Mouse (Mus musculus) hindbrain, embryonic 14.5 days (tissue): ENCODE measurements around the gene 2610507B11Rik. TPM values are rescaled to one million over a fixed set of nuclear protein-coding genes. Genes with fewer than 3 reads are reported as not detected.

Experiments
- ATAC-seq: fragments of 200-750 bp; cut with Nextera tagmentation; 2 replicates; pipeline ENCODE4 v1.8.0; 2017; ENCODE audit warnings: moderate number of reproducible peaks, mild to moderate bottlenecking, moderate TSS enrichment, moderate library complexity; ENCODE audit not compliant: low FRiP score
- DNase-seq: peaks from one replicate; pipeline ENCODE4 v3.0.0-alpha.2; 2015; ENCODE audit warnings: low spot score
- H3K27ac ChIP-seq: fragments of 300-500 bp; sonication (generic); 2 replicates; pipeline ENCODE4 v1.5.1; 2014; ENCODE audit warnings: mild to moderate bottlenecking, moderate library complexity
- H3K27me3 ChIP-seq: fragments of 300-500 bp; sonication (generic); 2 replicates; pipeline ENCODE4 v1.6.1; 2014; ENCODE audit warnings: mild to moderate bottlenecking, low read length, mixed read lengths; ENCODE audit not compliant: control insufficient read depth, insufficient read depth
- H3K36me3 ChIP-seq: fragments of 300-500 bp; sonication (generic); replicated peaks from 2 replicates; pipeline ENCODE4 v1.6.1; 2014; ENCODE audit not compliant: control insufficient read depth, insufficient read depth
- H3K4me1 ChIP-seq: fragments of 300-500 bp; sonication (generic); replicated peaks from 2 replicates; pipeline ENCODE4 v1.6.1; 2014; ENCODE audit warnings: antibody characterized with exemption, low read length, mixed read lengths; ENCODE audit not compliant: control insufficient read depth, insufficient read depth
- H3K4me2 ChIP-seq: fragments of 300-500 bp; sonication (generic); replicated peaks from 2 replicates; pipeline ENCODE4 v1.6.1; 2014; ENCODE audit warnings: mild to moderate bottlenecking, moderate library complexity
- H3K4me3 ChIP-seq: fragments of 300-500 bp; sonication (generic); replicated peaks from 2 replicates; pipeline ENCODE4 v1.5.1; 2014; ENCODE audit warnings: mild to moderate bottlenecking, low read length
- H3K9ac ChIP-seq: fragments of 300-500 bp; sonication (generic); 2 replicates; pipeline ENCODE4 v1.6.1; 2014
- H3K9me3 ChIP-seq: fragments of 300-500 bp; sonication (generic); 2 replicates; pipeline ENCODE4 v1.6.1; 2016; ENCODE audit warnings: low read length; ENCODE audit not compliant: control insufficient read depth
- WGBS: fragments of 180-500 bp; shearing (Covaris S2); extraction: QIAGEN DNeasy Blood & Tissue Kit; methylation state at CpG from one replicate; pipeline ENCODE4 v1.1.7; 2014; 5-methylcytosine and 5-hydroxymethylcytosine counted together
- polyA plus RNA-seq: library from polyadenylated mRNA; unstranded; fragments of >200 nt; fragmentation: Nextera tagmentation; extraction: Ambion mirVana; gene quantifications from 2 replicates; pipeline ENCODE4 v1.2.1, GENCODE M21; 2014

2610507B11Rik gene
- polyA plus RNA-seq, 1 experiment from 2014 or later = 64.2 TPM

DNA sequence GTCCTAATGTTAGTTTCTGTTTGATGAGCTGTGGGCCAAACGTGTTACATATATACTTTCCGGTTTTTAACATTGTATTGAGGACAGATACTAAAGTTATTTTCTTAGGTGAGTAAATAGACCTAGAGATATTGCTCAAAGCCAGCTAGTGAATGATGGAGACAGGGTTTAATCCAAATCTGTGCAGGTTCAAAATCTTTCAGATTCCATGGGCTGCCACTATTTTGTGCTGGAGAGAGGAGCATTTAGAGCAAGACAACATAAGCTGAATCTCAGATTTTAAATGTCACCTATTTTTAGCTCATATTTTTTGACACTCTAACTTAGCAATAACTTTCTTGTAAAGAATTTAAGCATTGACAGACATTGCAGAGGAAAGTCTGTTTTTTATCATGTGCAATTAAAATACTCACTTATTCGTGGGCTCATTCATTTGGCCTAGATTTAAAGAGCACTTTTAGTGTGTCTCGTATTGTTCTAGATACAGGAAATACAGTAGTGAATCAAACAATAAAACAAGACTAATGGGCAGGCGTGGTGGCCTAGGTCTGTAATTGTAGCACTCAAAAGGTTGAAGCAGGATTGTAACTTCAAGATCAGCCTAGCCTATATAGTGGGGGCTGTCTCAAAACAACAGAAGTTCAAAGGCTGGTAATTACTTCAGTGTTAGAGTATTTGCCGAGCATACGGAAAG lies 15.1 kb upstream of the 2610507B11Rik start:
- Histone ChIP-seq H3K4me2 (peak overlapping the region; percentile 91), H3K36me3 (peaks cover 13% of the 10 kb centered on the region), H3K4me1 (peaks cover 31% of the 10 kb centered on the region), H3K27ac (peak overlapping the region; percentile 92), H3K9me3 (no peaks in the 10 kb centered on the region), H3K9ac (peak overlapping the region; percentile 92), H3K4me3 (peak overlapping the region; percentile 86), H3K27me3 (no peaks in the 10 kb centered on the region)
- no peak for ATAC-seq
- WGBS = 55% methylated on average over 7 of the region's 7 CpGs
- DNase-seq = no peak

DNA sequence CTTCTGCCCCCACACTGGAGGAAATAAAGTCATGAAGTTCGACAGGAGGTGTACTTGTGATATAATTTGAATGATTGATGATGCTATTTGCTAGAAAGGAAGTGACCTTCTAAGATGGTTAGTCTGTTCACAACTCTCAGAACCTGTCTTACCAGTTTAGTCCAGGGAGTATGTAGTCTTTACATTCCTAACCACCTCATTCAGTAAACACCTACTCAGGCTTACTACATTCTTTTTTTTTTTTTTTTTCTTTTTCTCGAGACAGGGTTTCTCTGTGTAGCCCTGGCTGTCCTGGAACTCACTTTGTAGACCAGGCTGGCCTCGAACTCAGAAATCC lies 14.6 kb upstream of the 2610507B11Rik start:
- 69% methylated on average over 2 of the region's 3 CpGs for WGBS
- H3K27ac ChIP-seq = no peak overlapping the region
- H3K27me3 ChIP-seq = no peaks in the 10 kb centered on the region
- H3K36me3 ChIP-seq = peaks cover 18% of the 10 kb centered on the region
- H3K4me3 ChIP-seq = peak overlapping the region; percentile 86; the same call in 1 of the 2 replicates
- H3K9ac ChIP-seq = no peak overlapping the region
- DNase-seq (no peak), ATAC-seq (no peak)
- no peaks in the 10 kb centered on the region for H3K9me3 ChIP-seq
- peaks cover 31% of the 10 kb centered on the region for H3K4me1 ChIP-seq
- H3K4me2 ChIP-seq = peak overlapping the region; percentile 91

DNA sequence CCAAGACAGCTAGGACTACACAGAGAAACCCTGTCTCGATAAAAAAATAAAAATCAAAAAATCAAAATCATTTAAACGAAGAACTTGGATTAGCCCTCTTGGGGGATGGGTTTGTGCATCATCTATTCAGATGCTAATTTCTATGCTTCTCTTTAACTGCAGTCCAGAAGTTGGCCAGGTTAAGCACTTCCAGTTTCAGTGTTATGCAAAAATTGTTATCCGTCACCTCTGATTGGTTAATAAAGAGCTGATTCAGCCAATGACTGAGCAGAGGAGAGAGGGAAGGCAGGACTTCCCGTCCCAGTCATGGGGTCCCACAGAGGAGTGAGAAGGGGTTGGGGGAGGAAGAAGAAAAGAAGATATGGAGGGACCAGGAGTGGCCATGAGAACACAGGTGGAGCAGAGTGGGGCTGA lies 13.8 kb upstream of the 2610507B11Rik start:
- WGBS = 60% methylated on average over 4 of the region's 4 CpGs
- Histone ChIP-seq H3K4me3 (no peak overlapping the region), H3K4me2 (peak overlapping the region; percentile 17; the same call in 1 of the 2 replicates), H3K27ac (no peak overlapping the region), H3K36me3 (peaks cover 26% of the 10 kb centered on the region), H3K9ac (no peak overlapping the region), H3K27me3 (no peaks in the 10 kb centered on the region), H3K9me3 (no peaks in the 10 kb centered on the region), H3K4me1 (peaks cover 31% of the 10 kb centered on the region)
- no peak for DNase-seq
- ATAC-seq = no peak

DNA sequence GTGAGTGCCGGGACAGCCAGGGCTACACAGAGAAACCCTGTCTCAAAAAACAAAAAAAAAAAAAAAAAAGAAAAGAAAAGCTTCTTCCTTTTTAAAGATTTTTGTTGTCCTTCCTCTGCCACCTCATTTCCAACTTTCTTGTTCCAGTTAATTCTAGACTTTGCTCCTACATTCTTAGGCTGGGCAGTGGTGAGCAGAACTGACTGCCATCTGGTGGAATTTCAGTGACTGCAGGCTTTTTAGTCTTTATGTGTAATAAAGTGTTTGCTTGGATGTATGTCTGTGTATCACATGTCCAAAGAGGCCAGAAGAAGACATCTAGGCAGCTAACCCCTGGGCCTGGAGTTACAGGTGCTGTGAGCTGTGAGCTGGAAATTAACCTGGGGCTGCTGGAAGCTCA lies 4.9 kb upstream of the 2610507B11Rik start:
- Histone ChIP-seq H3K4me1 (no peaks in the 10 kb centered on the region), H3K36me3 (peaks cover 44% of the 10 kb centered on the region), H3K9me3 (no peaks in the 10 kb centered on the region), H3K4me2 (no peak overlapping the region), H3K27ac (no peak overlapping the region), H3K9ac (no peak overlapping the region), H3K4me3 (no peak overlapping the region), H3K27me3 (no peaks in the 10 kb centered on the region)
- 92% methylated on average over 1 of the region's 1 CpGs for WGBS
- ATAC-seq = no peak
- no peak for DNase-seq

DNA sequence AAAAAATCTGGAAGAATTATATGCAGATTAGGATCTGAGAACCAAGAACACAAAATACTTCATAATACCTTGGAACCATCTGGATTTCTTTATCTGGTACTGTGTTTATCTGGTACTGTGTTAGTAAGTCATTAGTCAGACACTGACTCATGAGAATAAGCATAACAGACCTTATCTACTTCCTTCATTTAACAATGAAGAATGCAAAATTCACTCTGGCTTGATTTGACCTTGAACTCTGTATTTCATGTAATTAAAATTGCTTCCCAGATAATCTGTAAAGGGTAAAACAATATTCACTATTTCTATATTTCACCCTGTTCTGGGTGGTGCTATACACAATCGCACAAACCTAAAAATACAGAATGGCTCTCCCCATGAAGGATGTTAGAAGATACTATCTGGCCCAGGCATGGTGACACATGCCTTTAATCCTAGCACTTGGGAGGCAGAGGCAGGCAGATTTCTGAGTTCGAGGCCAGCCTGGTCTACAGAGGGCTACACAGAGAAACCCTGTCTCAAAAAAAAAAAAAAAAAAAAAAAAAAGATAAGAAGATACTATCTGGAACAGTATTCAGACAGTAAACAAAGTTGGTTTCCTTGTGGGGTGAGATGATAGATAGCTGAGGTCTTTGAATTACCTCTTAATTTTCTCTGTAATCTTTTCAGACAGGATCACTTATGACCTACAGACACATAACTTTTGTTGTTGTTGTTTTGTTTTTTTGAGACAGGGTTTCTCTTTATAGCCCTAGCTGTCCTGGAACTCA lies 878 bp upstream of the 2610507B11Rik start:
- Histone ChIP-seq H3K27me3 (no peaks in the 10 kb centered on the region), H3K9me3 (no peaks in the 10 kb centered on the region), H3K9ac (0 out of 2 replicates have a peak overlapping the region, but pooled peaks have one; percentile 34), H3K4me2 (peak overlapping the region; percentile 75), H3K4me3 (peak overlapping the region; percentile 84), H3K27ac (no peak overlapping the region), H3K36me3 (peaks cover 30% of the 10 kb centered on the region), H3K4me1 (peaks cover 11% of the 10 kb centered on the region; the same call in 1 of the 2 replicates)
- ATAC-seq (no peak), DNase-seq (no peak)
- 100% methylated on average over 2 of the region's 2 CpGs for WGBS

DNA sequence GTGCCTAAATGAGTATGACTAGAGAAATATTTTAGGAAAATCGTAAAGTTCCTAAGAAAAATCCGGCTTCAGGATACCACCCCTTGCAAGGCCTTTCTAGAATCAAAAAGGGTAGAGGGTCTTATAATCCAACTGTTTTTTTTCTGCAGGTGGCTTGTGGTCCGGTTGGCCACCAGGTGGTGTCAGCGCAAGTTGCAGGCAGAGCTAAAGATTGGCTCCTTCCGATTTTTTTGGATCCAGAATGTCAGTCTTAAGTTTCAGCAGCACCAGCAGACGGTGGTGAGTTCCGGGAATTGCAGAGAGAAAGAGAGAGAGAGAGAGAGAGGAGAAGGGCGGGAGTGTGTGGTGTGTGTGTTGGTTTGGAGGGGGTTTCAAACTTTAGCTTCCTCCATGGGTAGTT lies 998 bp downstream of the 2610507B11Rik start:
- H3K36me3 ChIP-seq = peaks cover 44% of the 10 kb centered on the region
- H3K9me3 ChIP-seq = no peaks in the 10 kb centered on the region
- 5% methylated on average over 8 of the region's 8 CpGs for WGBS
- H3K4me2 ChIP-seq = peak overlapping the region; percentile 75
- H3K4me1 ChIP-seq = peaks cover 11% of the 10 kb centered on the region; the same call in 1 of the 2 replicates
- ATAC-seq (no peak), DNase-seq (peak; percentile 59)
- H3K27me3 ChIP-seq = no peaks in the 10 kb centered on the region
- peak overlapping the region; percentile 85; the same call in 1 of the 2 replicates for H3K9ac ChIP-seq
- H3K27ac ChIP-seq = no peak overlapping the region
- peak overlapping the region; percentile 84 for H3K4me3 ChIP-seq

DNA sequence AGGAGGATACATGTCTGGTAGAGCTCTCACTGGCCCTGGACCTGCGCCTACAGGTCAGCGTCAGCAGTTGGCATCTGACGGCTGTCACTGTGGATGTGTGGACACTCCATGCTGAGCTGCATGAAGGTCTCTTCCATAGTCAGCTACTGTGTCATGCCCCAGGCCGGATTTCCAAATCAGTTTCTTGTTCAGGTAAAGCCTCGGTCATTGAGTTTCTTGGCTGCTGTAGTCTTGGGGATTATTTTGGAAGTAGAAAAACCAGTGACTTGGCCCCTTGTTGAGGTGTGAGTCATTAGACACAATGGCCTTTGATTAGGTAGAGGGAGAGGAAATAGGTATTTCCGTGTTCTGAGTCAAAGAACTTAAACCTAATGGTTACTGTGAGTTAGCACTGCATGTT lies 4.0 kb downstream of the 2610507B11Rik start:
- no peak for ATAC-seq
- H3K36me3 ChIP-seq = peaks cover 72% of the 10 kb centered on the region

DNA sequence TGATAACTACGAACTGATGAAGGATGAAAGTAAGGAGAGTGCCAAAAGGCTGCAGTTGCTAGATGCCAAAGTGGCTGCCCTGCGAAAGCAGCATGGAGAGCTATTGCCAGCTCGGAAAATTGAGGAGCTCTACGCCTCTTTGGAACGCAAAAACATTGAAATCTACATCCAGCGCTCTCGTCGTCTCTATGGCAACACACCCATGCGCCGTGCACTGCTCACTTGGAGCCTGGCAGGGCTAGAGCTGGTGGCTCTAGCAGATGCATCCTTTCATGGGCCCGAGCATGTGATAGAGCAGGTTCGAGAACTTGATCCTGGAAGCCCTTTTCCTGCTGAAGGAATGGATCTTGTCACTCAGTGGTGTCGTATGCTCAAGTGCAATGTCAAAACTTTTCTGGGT lies 10.4 kb downstream of the 2610507B11Rik start:
- H3K27me3 ChIP-seq = no peaks in the 10 kb centered on the region
- no peaks in the 10 kb centered on the region for H3K4me1 ChIP-seq
- H3K27ac ChIP-seq = no peak overlapping the region
- no peak overlapping the region for H3K4me3 ChIP-seq
- H3K9me3 ChIP-seq = no peaks in the 10 kb centered on the region
- ATAC-seq = no peak
- H3K9ac ChIP-seq = no peak overlapping the region
- no peak for DNase-seq
- H3K36me3 ChIP-seq = peaks cover 98% of the 10 kb centered on the region
- WGBS = 79% methylated on average over 13 of the region's 13 CpGs
- H3K4me2 ChIP-seq = no peak overlapping the region

More for the DNA sequence above, 4.0 kb downstream of the 2610507B11Rik start:
- Histone ChIP-seq H3K27ac (no peak overlapping the region), H3K9me3 (no peaks in the 10 kb centered on the region), H3K4me2 (no peak overlapping the region), H3K9ac (no peak overlapping the region), H3K4me3 (no peak overlapping the region), H3K4me1 (peaks cover 11% of the 10 kb centered on the region; the same call in 1 of the 2 replicates), H3K27me3 (no peaks in the 10 kb centered on the region)
- DNase-seq = no peak
- 95% methylated on average over 6 of the region's 6 CpGs for WGBS

DNA sequence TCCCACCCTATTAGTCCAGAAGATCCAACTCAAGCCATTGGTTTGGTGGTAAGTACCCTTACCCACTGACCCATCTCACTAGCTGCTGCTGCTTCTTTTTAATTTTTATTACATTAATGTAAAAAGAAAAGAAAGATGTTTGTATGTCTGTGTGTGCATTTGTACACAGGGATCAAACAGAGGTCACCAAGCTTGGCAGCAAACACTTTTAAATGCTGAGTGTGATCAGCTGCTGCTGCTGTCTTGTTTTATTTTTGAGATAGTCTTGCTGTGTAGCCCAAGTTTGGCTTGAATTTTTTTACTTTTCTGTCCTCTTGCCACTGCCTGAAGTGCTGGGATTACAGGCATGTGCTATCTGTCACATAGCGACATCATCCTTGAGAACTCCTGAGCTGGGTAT lies 14.0 kb downstream of the 2610507B11Rik start:
- Histone ChIP-seq H3K4me3 (no peak overlapping the region), H3K9ac (no peak overlapping the region), H3K27ac (no peak overlapping the region), H3K4me1 (no peaks in the 10 kb centered on the region), H3K9me3 (no peaks in the 10 kb centered on the region), H3K4me2 (no peak overlapping the region), H3K36me3 (peaks cover 99% of the 10 kb centered on the region), H3K27me3 (no peaks in the 10 kb centered on the region)
- DNase-seq (no peak), ATAC-seq (no peak)
- 100% methylated on average over 1 of the region's 1 CpGs for WGBS
